Mouse (Mus musculus) hematopoietic stem cell, adult 5-6 weeks (primary cell): ENCODE measurements at regions not wholly inside any gene's neighbourhood (a gene's known extent, or its start where the extent isn't known, plus 50 kb on each side); places are given as distances from the start of the nearest gene placed in this dataset.
"Not testable (repeated sequence)": the region's sequence is repeated elsewhere in the genome, so short reads cannot be mapped to it uniquely, and the experiment has no call there.

Source experiments
- ATAC-seq, 2 experiments: fragments of 125-278 bp in 1 of 2; replicated peaks in 1 of 2; 2 replicates each; pipeline ENCODE4 v1.8.0; 2016 to 2017; ENCODE audit warnings: inconsistent platforms in 2 of 2, mild to moderate bottlenecking in 2 of 2, moderate number of reproducible peaks in 2 of 2, low read depth in 1 of 2, moderate TSS enrichment in 1 of 2; ENCODE audit not compliant: low FRiP score in 2 of 2, poor library complexity in 2 of 2, severe bottlenecking in 2 of 2, insufficient read depth in 1 of 2, low TSS enrichment in 1 of 2

DNA sequence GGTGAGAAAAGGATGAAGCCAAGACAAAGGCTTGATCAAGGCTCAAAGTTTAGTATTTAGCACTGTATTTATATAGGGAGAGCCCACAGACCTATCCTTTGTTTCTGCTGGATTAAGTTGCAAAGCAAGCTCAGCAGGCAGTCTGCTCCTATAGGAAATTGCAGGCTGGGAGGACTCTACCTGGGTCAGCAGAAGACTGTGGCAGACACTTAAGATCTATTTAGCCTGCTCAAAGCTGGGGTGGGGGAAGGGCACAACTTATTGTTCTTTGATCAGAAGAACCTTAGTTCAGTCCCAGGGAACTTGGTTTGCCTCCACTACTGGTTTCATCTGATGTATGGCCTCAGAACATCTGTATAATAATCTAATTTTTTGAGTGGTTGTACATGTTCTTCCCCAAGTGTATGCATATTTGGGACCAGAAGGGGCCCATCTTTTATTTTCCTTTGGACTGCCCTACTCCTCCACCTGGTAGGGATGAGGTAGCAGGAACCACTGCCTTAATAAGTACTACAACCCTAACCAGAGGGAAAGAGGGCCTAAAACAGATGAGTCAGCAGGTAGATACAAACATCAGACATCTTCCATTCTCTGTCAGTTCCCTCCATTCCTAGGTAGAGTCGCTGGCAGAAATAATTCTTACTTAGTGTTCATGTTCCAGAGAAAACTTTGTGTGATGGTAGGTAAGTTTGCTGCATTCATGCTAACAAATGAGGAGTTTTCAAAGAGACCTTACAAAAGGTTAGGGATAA, 159.1 kb downstream of the Akr1d1 start:
- ATAC-seq = no peak

DNA sequence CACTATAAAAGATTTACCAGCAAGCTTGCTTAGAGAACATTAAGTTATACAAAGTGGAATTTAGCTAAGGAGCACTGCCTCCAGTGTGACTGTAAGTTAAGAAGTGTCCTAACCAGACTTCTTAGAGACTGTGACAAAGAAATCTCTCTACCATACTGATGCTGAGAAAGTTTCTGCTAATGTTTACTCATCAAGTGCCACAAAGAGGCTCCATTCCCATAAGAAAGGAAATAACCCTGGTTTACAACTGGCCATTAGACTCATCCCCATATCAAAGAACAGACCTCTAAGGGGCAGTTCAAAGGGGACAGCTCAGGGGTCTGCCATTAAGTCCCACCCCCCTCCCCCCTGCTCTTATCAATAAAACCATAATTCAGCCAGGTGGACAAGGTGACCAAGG, 159.7 kb downstream of the Akr1d1 start:
- no peak for ATAC-seq

DNA sequence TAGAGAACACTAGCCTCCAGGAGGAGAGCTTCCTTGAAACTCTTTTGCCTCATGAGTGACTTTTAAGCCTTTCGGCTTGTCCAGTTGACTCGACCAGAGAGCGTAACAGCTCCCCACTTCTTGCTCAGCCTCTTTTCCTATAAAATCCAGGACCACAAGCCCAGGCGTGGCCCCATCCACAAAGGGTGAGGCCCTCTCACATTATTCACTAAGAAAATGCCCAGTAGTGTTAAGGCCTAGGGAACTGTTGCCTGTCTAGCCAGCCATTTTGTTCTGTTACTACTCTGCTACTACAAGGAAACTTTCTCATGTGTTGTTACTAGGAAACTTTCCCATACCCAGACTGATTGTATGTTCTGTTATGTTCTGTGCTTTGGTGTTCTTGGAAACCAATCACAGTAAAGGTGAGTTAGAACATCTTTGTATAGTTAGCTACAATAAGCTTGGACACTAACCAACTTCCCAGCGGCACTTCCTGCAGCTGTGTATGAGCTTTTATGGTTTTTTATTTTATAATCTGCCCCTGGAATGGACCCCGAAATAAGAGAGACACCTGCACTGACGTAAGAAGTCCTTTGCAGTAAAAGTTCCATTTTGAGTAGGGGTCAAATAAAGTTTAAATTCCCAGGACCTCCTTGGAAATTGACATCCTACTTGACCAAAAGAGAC, 162.1 kb downstream of the Akr1d1 start:
- ATAC-seq = no peak

DNA sequence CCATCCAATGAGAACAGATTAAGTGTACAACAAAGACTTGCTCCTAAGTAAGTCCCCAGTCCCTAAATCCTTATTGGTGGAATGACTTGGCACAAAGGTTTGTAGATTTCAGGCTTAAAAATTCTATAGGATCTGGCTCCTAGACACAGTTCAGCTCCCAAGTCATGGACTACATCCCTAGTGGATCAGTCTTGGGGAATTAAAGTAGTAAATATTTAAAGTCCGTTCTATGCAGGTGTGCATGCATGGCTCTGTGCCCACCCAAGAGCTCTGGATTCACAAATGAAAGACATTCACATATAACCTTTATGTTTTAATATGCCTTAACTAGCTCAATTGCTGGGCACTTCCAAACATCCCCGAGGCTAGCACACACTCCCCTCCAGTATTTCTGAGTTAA, 162.8 kb downstream of the Akr1d1 start:
- ATAC-seq = no peak

DNA sequence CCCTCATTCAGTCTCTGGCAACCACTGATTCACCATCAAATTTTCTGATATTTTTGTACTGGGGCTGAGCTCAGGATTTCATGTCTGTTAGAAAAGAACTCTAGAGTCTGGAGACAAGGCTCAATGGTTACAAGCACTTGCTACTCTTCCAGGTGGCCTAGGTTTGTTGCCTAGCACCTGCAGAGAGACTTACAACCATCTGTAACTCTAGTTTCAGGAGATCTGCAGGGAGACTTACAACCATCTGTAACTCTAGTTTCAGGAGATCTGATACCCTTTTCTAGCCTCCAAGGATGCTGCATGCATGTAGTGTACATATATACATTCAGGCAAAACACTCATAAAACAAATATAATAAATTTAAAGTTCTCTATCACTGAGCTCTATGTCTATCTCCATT, 166.1 kb downstream of the Akr1d1 start:
- no peak for ATAC-seq

DNA sequence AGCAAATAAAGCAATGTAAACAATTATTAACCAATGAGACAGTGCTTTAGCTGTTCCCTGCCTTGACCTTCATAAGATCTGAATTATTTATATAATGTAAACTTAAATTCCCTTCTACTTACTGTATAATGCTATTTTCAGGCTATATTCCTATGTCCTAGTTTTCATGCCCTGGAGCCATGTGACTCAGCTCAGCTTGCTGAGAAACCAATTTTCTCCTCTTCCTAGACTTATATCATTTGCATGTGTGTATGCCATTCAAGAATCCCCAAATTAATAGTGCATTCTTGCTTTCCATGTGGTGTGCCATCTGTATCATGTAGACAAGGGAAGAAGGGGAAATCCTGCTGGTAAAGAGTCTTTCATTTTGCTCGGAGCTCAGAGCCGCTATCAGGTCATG, 166.7 kb upstream of the Trim24 start:
- no peak for ATAC-seq

DNA sequence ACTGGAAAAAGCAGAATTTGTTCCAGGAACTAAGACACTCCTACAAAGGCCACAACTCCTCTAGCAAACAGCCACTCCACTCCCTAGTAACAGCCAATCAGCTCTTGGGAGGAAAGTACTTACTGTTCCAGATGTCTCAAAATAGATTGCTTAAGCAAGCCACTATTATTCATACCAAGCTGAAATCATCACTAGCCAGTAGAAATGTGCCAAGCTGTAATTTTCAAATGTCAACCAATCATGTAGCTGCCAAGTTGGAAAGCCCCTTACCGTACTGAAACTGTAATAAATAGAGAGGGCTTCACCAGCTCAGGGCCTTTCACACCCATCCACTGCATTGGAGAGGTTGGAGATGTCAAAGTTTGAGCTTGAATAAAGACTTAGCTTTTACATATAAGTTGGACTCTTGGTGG, 164.9 kb upstream of the Trim24 start:
- ATAC-seq = no peak

DNA sequence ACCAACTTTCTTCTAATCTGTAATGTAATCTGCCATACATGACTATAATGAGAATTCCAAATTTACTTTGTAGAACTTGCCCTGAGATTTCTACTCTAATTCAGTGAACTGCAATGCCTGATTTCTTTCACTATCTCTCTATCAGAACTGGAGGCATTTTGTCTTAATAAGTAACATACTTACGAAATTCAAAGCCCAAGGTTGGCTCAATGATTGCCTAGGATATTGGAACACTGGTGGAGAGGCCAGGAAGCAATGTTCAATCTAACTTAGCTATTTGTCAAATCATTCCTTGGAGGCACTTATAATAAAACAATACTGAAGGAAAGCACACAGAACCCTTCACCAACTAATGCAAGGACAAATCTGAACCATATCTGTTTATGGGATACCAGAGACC, 162.9 kb upstream of the Trim24 start:
- ATAC-seq = not testable (repeated sequence)

DNA sequence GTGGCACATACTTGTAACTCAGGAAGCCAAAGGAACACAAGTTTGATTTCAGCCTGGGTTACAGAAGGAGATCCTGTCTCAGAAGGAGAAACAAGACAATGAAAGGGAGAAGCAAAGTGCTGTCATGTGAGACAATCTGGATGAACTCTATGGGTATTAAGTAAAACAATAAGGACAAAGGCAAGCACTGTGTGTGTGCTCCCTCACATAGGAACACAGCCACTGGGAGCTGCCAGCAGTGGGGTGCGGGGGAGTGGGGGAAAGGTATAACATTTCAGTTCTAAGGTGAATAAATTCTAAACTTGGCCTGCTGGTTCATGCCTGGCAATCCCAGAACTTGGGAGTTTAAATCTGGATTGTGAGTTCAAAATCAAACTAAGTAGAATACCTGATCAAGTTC, 158.8 kb upstream of the Trim24 start:
- ATAC-seq = no peak

DNA sequence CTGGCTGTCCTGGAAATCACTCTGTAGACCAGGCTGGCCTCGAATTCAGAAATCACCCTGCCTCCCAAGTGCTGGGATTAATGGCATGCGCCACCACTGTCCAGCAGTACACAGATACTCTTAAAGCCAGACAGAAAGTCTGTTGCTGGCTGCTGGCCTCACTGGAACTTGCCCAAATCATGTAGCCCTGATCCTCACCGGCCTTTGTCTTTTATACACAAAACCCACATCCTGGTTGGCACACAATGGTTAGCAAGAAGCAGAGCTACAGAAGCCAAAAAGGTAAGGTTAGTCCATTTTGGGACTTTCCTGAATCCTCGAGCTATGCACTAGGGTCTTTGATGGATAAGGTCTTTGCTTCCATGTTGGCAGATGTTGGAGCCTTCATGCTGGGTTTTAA, 157.2 kb upstream of the Trim24 start:
- ATAC-seq = no peak

DNA sequence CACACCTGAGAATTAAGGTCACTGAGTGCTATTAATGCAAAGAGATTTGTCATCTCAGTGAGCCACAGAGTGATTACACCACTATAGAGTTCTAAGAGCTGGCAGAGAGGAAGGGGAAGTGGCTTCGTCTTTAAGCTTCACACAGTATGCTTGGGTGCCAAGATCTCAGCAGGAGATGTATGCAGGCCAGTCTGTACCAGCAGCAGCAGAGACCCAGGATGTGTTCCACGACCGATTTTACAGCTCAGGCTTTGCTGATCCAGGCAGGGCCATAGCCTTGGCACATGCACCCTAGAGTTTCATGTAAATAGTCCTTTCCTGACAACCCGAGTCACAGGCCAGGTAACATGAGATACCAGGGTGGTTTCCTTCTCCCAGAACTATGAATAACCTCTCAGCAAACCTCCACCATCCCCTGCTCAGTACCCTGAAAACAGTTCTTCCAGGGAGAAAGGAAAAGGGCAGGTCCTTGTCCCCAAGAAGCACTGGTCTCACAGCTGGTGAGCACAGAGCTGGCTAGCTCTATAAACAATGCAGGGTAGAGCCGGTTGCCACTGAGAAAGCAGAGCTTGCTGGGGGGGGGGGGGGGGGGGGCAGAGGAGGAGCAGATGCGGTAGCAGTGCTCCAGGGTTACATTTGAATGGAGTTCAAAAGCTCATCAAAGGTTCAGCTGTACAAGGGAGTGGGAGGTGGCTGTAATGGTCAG, 156.2 kb upstream of the Trim24 start:
- peak; percentile 96 to 99 for ATAC-seq

DNA sequence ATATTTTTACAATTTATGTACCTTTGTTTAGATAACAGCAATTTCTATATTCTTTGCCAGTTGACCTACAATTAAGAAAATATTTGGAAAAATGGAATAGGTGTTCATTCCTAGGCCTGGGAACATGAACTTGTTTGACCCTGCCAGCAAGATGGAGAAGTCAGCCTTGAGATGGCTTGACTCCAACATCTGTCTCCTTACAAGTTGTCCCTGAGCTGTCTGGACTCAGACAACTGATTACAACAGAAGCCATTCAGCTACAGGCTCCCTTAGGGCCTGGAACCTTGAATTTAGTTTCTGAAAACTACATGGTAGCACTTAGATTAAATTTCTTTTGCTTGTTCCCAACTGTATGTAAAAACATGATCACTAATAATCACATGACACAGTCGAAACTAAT, 148.9 kb upstream of the Trim24 start:
- no peak for ATAC-seq

DNA sequence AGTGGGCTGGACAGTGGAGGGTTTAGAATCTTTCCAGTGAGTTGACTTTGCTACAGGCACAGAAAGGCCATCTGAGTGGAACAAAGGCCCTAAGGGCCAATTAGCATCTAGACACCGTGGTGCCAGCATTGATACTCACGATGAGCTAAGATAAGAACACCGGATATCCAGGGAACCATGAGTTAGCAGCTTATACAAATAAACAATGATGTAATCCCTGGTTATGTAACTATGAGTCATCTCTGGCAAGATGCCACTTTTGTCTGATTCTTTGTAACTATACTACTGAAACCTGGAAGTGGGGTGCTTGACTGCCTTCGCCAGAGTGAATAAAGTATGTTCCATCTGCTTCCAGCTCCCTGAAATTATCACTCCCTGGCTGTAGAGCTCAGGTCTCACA, 147.3 kb upstream of the Trim24 start:
- ATAC-seq = peak; percentile 70 to 86

DNA sequence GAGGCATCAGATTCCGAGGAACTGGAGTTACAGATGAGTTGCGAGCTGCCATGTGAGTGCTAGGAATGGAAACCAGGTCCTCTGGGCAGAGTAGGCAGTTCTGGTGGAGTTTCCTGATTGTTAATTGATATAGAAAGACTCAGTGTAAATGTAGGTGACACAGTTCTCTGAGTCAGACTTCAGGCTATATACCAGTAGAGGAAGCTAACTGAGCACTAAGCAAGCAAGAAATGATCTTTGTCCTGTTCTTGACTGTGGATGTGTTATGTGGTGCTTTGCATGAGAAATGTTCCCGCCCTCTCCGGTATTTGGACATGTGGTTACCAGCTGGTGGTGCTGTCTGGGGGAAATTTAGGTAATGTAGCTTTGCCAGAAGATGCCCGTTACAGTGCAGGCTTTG, 146.4 kb upstream of the Trim24 start:
- ATAC-seq = no peak

DNA sequence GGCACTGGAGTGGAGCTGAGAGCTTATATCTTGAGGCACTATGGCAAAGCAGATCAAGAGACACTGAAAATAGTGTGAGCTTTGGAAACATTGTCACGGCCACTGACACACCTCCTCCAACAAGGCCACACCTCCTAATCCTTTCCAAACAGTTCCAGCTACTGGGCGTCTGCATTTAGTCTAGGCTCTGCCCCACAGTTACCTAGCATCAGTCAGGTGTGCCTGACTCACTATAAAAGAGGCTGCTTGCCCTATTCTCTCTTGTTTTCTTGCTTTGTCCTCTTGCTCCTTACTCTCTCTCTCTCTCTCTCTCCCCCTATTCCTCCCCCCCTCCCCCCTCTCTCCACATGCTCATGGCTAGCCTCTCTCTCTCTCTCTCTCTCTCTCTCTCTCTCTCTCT, 142.0 kb upstream of the Trim24 start:
- no peak for ATAC-seq

DNA sequence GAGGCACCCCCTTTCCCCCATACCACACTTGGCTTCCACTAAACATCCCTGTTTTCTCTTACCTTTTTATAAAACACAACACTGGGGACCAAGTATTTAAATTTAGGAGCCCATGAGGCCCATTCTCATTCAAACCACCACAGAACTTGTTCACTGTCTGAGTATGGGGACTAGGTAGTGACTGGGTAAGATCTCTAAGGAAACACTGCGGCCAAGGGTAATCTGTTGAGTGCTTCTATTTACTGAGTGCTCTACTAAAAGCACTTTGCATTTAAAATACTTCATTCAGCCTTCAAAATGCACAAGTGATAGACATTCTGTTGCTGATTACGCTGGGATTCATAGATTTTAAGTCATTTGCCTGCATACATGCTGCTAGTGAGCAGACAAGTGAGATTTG, 141.4 kb upstream of the Trim24 start:
- no peak for ATAC-seq

DNA sequence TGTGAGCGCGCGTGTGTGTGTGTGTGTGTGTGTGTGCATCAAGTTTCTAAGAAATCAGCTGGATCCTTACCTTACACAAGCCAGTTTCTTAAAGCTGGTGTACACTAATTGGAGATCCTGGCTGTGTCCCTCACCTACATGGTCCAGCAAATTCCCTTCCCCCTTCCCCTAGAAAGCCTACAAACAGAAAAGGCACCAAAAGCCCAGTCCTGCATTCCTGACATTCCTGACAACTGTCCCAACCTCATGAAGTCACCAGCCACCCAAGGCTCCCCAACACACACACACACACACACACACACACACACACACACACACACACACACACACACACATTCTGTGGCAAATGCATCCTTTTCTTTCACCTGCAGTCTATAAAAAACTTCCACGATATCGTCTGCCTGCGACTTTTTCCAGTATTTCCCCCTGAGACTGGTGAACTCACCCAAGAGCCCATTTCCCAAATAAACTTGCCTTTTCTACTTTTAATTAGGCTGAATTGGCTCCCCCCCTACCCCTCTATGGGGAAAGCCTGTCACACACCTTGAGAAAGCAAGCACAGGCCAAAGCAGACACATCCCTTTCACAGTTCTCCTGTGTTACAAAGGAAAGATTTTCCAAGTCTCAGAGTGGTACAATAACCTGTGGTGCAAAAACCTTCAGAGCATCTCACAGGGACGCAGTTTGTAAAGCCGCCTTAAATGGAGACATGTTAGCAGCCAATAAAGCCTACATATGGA, 139.9 kb upstream of the Trim24 start:
- ATAC-seq = no peak

DNA sequence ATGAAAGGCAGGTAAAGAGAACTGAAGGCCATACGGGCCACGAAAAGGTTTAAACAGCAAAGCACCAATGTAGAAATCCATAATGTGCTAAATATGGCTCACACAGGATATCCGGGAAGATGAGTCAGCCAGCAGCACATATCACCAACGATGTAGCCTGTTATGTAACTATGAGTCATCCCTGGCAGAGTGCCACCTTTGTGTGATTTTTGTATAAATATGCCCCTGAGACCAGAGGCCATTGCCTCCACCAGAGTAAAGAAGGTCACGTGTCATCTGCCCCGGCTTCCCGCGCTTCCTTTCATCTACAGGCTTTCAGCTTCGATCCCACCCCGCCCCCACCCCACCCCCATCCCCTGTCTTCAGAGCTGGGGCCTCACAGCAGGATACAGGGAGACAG, 138.2 kb upstream of the Trim24 start:
- ATAC-seq = peak; percentile 82 to 90
